Mouse (Mus musculus) hindbrain, embryonic 15.5 days (tissue): ENCODE data around the gene Fam120c. TPM values are rescaled to one million over a fixed set of nuclear protein-coding genes. Genes with fewer than 3 reads are reported as not detected.

Experiments used
- polyA plus RNA-seq: library from polyadenylated mRNA; unstranded; fragments of >200 nt; fragmentation: Nextera tagmentation; extraction: Ambion mirVana; gene quantifications from 2 replicates; pipeline ENCODE4 v1.2.1, GENCODE M21; 2015

Fam120c gene
- polyA plus RNA-seq, 1 experiment from 2014 or later: 7.5 TPM

Other genes starting within 250 kb of the Fam120c start
- gene Tsr2, start 247.6 kb upstream of the Fam120c start, polyA plus RNA-seq: 37.6 and 38.5 TPM in 2 replicates
- 12.9 and 13.7 TPM in 2 replicates for gene Wnk3, start 146.1 kb upstream of the Fam120c start, polyA plus RNA-seq
- gene Phf8, start 176.5 kb downstream of the Fam120c start, polyA plus RNA-seq: 15.9 and 16.1 TPM in 2 replicates